18 mouse cellular contexts compared by ENCODE assay signal in the genomic region with DNA sequence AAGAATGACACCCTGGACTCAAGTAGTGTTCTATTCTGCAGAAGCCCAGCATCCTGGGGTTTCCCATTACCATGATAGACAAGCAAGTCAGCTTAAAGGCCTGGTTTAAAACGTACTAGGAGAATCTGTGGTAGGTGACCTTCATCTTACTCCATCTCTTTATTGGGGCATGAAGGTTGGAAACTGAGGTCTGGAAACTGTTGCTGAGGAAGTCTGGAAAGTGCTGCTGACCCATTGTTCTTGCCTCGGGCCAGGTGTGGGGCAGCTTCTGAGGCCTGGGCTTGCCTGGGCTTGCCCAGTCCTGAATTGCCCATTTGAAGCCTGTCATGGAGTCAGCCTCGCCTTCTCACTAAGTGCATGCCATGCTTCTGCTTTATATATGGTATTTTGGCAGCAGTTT. TPM values are rescaled to one million over a fixed set of nuclear protein-coding genes. Genes with fewer than 3 reads are reported as not detected.
"Had no signal": no experiment of that assay in that cellular context is flagged by ENCODE, and none has a peak within 500 bp of the region (broad histone marks: within the 10 kb centered on the region; RNA-seq: fewer than 3 reads in every experiment).

No protein-coding gene starts in this region.

- H3K4me1 ChIP-seq: lung, embryonic 15.5 days; midbrain, embryonic 13.5 days; midbrain, embryonic 15.5 days; neural tube, embryonic 12.5 days had no signal

- H3K4me3 ChIP-seq: lung, embryonic 15.5 days; megakaryocyte, embryonic 14.5 days; midbrain, embryonic 13.5 days; midbrain, embryonic 15.5 days; neural tube, embryonic 12.5 days had no signal

- DNase-seq: liver, postnatal 0 days; lung, adult 2 months; lung, postnatal 14 days; lung, postnatal 36 days; right cerebral cortex, postnatal 14 days; right cerebral cortex, postnatal 4 days; spleen, adult 18-20 months; thymus, adult 18-20 months; thymus, postnatal 25 days; thymus, postnatal 4 days had no signal

- H3K27ac ChIP-seq: lung, embryonic 15.5 days; macrophage; midbrain, embryonic 13.5 days; midbrain, embryonic 15.5 days; neural tube, embryonic 12.5 days had no signal

RNA-seq across cellular contexts. Expression of a gene that starts 17.8 kb away (rescaled TPM):
- total RNA-seq: monocyte, adult 5-6 weeks; neutrophil, adult 5-6 weeks had no signal
